Mouse (Mus musculus) embryonic facial prominence, embryonic 15.5 days (tissue): ENCODE measurements at regions not wholly inside any gene's neighbourhood (a gene's known extent, or its start where the extent isn't known, plus 50 kb on each side); places are given as distances from the start of the nearest gene placed in this dataset.
"Not testable (repeated sequence)": the region's sequence is repeated elsewhere in the genome, so short reads cannot be mapped to it uniquely, and the experiment has no call there.

ENCODE experiments used
- ATAC-seq: fragments of 200-750 bp; cut with Nextera tagmentation; 2 replicates; pipeline ENCODE4 v1.8.0; 2017; ENCODE audit warnings: low read depth, moderate TSS enrichment; ENCODE audit not compliant: insufficient number of reproducible peaks, low FRiP score, low TSS enrichment
- H3K27ac ChIP-seq: fragments of 300-500 bp; sonication (generic); replicated peaks from 2 replicates; pipeline ENCODE4 v1.5.1; 2015; ENCODE audit warnings: mild to moderate bottlenecking, inconsistent platforms
- H3K27me3 ChIP-seq: fragments of 300-500 bp; sonication (generic); 2 replicates; pipeline ENCODE4 v1.6.1; 2015; ENCODE audit warnings: inconsistent platforms
- H3K36me3 ChIP-seq: fragments of 300-500 bp; sonication (generic); 2 replicates; pipeline ENCODE4 v1.6.1; 2015; ENCODE audit warnings: mild to moderate bottlenecking, inconsistent platforms
- H3K4me1 ChIP-seq: fragments of 300-500 bp; sonication (generic); 2 replicates; pipeline ENCODE4 v1.6.1; 2015; ENCODE audit warnings: inconsistent platforms
- H3K4me2 ChIP-seq: fragments of 300-500 bp; sonication (generic); replicated peaks from 2 replicates; pipeline ENCODE4 v1.6.1; 2015; ENCODE audit warnings: mild to moderate bottlenecking, inconsistent platforms
- H3K4me3 ChIP-seq: fragments of 300-500 bp; sonication (generic); replicated peaks from 2 replicates; pipeline ENCODE4 v1.5.1; 2015; ENCODE audit warnings: mild to moderate bottlenecking, inconsistent platforms
- H3K9ac ChIP-seq: fragments of 300-500 bp; sonication (generic); 2 replicates; pipeline ENCODE4 v1.6.1; 2015; ENCODE audit warnings: inconsistent platforms
- H3K9me3 ChIP-seq: fragments of 300-500 bp; sonication (generic); replicated peaks from 2 replicates; pipeline ENCODE4 v1.6.1; 2016; ENCODE audit warnings: inconsistent platforms
- WGBS: fragments of 180-500 bp; shearing (Covaris S2); methylation state at CpG from one replicate; pipeline ENCODE4 v1.1.7; 2015; 5-methylcytosine and 5-hydroxymethylcytosine counted together

DNA sequence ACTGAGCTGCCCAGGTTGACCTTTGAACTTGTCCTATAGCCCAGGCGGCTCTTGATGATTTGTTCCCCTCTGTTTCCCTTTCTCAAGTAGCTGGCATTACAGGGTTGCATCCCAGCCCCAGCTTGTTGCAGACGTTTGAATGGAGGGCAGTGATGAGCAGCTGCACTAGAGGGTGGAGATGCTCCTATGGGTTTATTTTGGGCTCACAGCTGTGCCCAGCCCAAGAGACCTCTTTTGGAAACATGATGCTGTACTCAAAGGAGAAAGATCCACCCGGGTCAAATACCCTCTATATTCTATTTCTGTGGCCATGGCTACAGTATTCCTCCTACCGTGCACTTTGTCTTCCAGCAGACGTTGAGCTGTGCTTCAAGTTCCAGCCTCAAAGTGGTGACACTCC is 109.0 kb upstream of the Shb start:
- ATAC-seq = no peak
- 48% methylated on average over 5 of the region's 5 CpGs for WGBS
- H3K9me3 ChIP-seq = no peaks in the 10 kb centered on the region
- no peaks in the 10 kb centered on the region for H3K36me3 ChIP-seq
- no peak overlapping the region for H3K9ac ChIP-seq
- no peak overlapping the region for H3K4me2 ChIP-seq
- no peak overlapping the region for H3K4me3 ChIP-seq
- no peaks in the 10 kb centered on the region for H3K4me1 ChIP-seq
- no peaks in the 10 kb centered on the region for H3K27me3 ChIP-seq
- no peak overlapping the region; the same call in 1 of the 2 replicates for H3K27ac ChIP-seq

DNA sequence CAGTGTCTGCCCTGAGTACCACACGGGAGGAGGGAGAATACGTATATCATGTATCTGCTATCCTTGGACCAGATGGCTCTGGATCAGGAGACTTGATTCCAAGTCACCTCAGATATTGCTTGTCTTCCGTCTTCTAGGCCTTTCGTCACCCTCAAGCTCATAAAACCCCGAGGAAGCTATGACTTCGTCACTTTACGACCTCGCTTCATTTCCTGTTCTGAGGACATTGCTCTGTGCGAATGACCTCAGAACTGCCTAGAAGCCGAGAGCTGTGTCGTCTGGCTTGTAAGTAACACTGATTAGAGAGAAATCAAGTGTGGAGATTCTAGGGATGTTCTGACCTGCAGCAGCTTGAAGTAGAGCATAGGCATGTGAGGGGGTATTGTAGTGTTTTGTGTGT is 108.4 kb upstream of the Shb start:
- 57% methylated on average over 11 of the region's 11 CpGs for WGBS
- Histone ChIP-seq H3K9ac (no peak overlapping the region), H3K27me3 (no peaks in the 10 kb centered on the region), H3K27ac (no peak overlapping the region), H3K36me3 (no peaks in the 10 kb centered on the region), H3K9me3 (no peaks in the 10 kb centered on the region), H3K4me3 (no peak overlapping the region), H3K4me1 (no peaks in the 10 kb centered on the region), H3K4me2 (no peak overlapping the region)
- ATAC-seq = no peak

DNA sequence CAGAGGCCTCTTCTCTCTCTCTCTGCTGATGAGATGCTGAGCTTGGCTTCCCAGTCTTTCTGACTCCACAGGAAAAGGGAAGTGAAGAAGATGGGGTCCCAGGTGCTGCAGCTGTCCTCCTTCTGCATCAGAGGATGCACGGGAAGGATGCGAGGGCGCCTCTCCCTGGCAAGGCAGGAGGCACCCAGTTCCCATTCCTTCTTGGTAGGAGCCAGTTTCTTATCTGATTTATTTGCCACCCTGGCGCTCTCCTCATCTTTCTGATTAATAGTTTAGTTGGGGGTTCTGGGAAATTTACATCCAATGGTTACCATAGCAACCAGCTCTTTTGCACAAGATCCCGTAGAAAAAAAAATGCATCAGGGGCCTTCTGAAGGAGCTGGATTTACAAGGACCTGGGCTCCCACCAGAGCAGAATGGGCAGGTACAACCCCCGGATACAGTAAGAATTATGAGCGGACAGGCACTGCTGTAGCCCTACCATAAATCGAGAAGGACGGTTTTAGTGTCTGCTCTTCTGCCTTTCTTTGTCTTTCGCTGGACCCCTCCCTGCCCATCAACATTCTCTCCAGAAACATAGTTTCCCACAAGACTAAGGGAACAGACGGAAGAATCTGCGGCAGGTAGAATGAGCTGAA is 107.2 kb upstream of the Shb start:
- H3K4me1 ChIP-seq = no peaks in the 10 kb centered on the region
- no peak for ATAC-seq
- H3K27ac ChIP-seq = no peak overlapping the region
- no peak overlapping the region for H3K9ac ChIP-seq
- H3K4me2 ChIP-seq = no peak overlapping the region
- H3K27me3 ChIP-seq = no peaks in the 10 kb centered on the region
- H3K4me3 ChIP-seq = no peak overlapping the region
- no peaks in the 10 kb centered on the region for H3K36me3 ChIP-seq
- no peaks in the 10 kb centered on the region for H3K9me3 ChIP-seq
- 84% methylated on average over 12 of the region's 12 CpGs for WGBS

DNA sequence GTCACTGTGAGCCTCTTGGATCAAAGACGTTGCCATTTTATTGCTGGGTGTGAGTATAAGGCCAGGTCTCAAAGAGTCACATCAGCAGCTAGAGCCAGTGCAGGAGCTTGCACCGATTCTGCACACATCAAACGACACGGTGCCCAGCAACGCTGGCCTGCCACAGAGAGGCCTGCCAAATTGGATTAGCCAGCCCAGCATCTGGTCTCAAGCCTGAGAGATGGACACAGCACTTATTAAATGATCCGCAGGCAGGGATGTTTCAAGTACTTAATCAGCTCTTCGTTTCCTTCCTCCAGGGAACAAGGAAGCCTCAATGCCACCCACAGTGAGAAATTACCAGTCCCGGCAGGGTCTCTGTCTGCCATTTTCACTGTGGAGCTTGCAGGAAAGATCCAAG is 106.1 kb upstream of the Shb start:
- Histone ChIP-seq H3K4me2 (no peak overlapping the region), H3K9me3 (no peaks in the 10 kb centered on the region), H3K27me3 (no peaks in the 10 kb centered on the region), H3K4me1 (no peaks in the 10 kb centered on the region), H3K36me3 (no peaks in the 10 kb centered on the region), H3K4me3 (no peak overlapping the region), H3K9ac (no peak overlapping the region), H3K27ac (no peak overlapping the region)
- ATAC-seq = no peak
- 37% methylated on average over 8 of the region's 8 CpGs for WGBS

DNA sequence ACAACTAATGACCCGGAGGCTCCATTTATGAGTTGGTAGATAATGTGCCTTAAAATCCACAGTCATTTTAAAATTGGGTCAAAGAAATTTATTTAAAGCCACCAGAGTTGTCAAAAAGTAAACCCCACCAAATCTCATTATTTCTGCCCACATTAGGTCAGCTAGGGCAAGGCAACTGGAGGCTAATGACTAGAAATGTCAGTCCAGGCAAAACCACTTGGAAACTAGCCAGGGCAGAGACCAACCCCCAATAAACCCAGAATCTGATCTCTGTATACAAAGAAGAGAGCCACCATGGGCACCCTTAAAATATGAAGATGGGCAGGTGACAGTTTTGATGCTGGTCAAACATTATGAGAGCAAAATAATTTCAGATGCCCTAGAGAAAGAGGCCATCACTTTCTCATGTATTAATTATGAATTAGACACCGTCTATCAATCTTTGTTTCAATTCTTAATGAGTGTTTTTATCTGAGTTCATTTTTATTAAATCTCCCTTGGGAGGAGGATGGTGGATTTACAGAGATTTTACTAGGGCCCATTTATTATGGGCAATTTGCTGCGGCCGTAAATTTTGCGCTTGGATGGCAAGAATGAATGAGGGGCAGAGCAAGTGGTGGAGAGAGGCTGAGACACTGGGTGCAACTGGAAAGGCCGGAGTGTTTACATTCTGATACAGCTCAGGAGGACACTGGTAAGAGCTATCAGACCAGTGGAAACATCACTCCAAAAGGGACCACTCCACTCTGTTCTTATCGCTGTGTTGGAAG is 99.2 kb upstream of the Shb start:
- ATAC-seq = no peak
- no peak overlapping the region for H3K4me3 ChIP-seq
- H3K4me1 ChIP-seq = no peaks in the 10 kb centered on the region
- H3K27me3 ChIP-seq = no peaks in the 10 kb centered on the region
- no peak overlapping the region for H3K4me2 ChIP-seq
- 73% methylated on average over 7 of the region's 7 CpGs for whole genome bisulfite sequencing
- H3K36me3 ChIP-seq = no peaks in the 10 kb centered on the region
- no peak overlapping the region for H3K27ac ChIP-seq
- no peaks in the 10 kb centered on the region for H3K9me3 ChIP-seq
- no peak overlapping the region for H3K9ac ChIP-seq

DNA sequence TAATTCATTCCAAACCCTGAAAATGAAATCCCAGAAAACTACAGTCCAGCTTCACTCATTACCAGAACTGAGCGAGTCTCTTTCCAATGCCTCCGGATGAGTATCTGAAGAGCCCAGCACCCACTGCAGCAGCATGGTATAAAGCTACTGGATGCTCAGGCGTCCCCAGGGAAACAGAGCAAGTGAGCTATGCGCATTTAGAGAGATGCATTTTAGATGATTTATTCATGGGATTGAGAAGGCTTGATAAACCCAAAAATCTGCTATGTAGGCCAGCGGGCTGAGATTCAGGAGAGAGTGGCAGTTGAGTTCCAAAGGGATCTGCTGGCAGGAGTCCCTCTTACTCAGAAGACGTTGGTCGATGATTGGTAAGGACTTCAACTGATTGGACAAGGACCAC is 93.4 kb upstream of the Shb start:
- Histone ChIP-seq H3K4me1 (no peaks in the 10 kb centered on the region), H3K27ac (no peak overlapping the region), H3K9ac (no peak overlapping the region), H3K27me3 (no peaks in the 10 kb centered on the region), H3K4me2 (no peak overlapping the region), H3K36me3 (no peaks in the 10 kb centered on the region), H3K4me3 (no peak overlapping the region), H3K9me3 (no peaks in the 10 kb centered on the region)
- ATAC-seq = no peak
- WGBS = 83% methylated on average over 7 of the region's 7 CpGs

DNA sequence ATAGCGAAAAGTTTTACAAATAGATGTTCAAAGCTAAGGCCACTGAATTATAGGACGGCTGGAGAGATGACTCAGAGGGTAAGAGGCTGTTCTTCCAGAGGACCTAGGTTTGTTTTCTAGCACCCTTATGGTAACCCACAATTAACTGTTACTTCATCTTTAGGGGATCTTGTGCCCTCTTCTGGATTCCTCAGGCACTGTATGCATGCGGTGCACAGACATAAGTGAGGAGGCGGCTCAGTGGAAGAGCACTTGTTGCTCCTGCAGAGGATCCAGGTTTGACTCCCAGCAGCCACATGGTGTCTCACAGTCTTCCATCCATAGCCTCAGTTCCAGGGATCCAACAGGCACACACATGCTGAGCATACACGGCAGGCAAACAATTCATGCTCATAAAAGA is 89.7 kb upstream of the Shb start:
- H3K4me3 ChIP-seq = no peak overlapping the region
- no peaks in the 10 kb centered on the region for H3K36me3 ChIP-seq
- no peak overlapping the region for H3K27ac ChIP-seq
- ATAC-seq = no peak
- H3K9me3 ChIP-seq = no peaks in the 10 kb centered on the region
- 0 out of 2 replicates have a peak, but pooled peaks cover 5% of the 10 kb centered on the region for H3K4me1 ChIP-seq
- WGBS = 89% methylated on average over 5 of the region's 5 CpGs
- H3K9ac ChIP-seq = no peak overlapping the region
- no peak overlapping the region for H3K4me2 ChIP-seq
- H3K27me3 ChIP-seq = no peaks in the 10 kb centered on the region

DNA sequence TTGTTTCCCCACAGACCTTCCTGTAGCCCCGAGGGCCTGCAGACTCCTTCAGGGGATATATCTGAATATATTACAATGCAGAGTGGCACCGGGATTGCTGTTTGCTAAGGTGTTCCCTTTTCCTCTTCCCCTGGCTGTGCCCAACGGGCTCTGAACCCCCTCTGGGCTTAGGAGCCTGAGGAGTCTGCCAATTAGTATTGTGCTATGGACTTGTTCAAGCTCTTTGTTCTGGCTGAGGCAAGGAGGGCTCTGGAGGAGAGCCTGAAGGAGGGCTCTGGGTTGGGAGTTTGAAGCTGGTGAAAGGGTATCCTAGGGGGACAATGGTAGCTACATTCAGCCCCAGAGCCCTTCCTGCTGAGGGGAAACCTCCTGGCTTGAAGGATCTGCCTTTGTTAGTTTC is 84.9 kb upstream of the Shb start:
- WGBS = 15% methylated on average over 3 of the region's 3 CpGs
- no peaks in the 10 kb centered on the region for H3K27me3 ChIP-seq
- H3K9me3 ChIP-seq = no peaks in the 10 kb centered on the region
- H3K36me3 ChIP-seq = no peaks in the 10 kb centered on the region
- no peak for ATAC-seq
- no peak overlapping the region for H3K4me3 ChIP-seq
- no peak overlapping the region for H3K9ac ChIP-seq
- no peak overlapping the region for H3K4me2 ChIP-seq
- no peak overlapping the region for H3K27ac ChIP-seq
- H3K4me1 ChIP-seq = 0 out of 2 replicates have a peak, but pooled peaks cover 10% of the 10 kb centered on the region

DNA sequence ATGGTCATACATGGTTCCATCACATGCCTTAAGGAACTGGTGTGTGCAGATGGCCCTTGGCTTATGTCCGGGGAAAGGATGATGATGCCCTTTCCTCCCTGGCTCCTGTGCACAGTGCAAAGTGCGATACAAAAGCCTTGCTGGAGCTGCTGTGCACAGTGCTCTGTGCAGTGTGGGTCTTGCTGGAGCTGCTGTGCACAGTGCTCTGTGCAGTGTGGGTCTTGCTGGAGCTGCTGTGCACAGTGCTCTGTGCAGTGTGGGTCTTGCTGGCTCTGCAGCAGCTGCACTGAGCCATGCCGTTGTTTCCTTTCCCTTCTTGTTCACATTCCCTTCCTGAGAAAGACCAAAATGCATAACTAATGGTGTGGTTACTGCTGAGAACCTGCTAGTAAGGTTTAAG is 81.2 kb upstream of the Shb start:
- H3K9me3 ChIP-seq, H3K27ac ChIP-seq, H3K4me3 ChIP-seq, H3K9ac ChIP-seq, H3K4me1 ChIP-seq, H3K4me2 ChIP-seq, H3K27me3 ChIP-seq, ATAC-seq, H3K36me3 ChIP-seq: not testable (repeated sequence)
- WGBS = 61% methylated on average over 3 of the region's 3 CpGs

DNA sequence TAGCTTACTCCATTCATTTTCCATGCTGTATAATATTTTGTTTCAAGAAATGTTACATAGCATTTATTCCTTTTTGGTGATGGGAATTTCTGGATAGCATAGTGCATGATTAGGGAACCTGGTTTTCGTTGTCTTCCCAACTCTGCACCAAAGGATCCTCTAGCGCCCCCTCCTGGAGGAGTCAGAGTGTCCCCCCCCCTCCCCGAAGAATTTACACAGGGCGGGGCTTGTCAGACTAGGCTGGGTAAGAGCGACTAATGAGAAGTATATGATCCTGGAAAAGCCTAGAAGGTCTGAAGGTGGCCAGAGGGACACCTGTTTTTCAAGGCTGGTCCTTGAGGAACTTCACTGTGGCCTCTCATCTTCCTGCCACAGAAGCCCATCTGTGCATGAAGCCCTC is 79.9 kb upstream of the Shb start:
- no peak for ATAC-seq

DNA sequence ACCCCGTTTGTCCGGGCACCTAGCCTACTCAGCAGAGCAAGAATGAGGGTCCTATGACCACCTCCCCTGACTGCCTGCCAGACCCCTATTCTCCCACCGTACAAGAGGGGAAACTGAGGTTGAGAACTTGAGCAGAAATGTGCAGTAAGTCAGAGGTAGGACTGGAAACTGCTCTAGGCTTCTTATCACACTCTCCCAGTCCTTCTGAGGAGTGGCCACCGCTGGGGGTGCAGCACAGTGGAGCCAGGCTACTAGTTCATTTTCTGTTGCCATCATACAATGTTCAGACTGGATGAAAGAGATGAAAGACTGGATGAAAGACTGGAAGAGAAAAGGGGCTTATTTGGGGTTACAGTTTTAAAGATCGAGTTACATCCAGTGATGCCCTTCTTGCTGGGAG is 78.7 kb upstream of the Shb start:
- Histone ChIP-seq H3K4me3 (no peak overlapping the region), H3K27me3 (no peaks in the 10 kb centered on the region), H3K4me1 (no peaks in the 10 kb centered on the region), H3K9ac (no peak overlapping the region), H3K27ac (no peak overlapping the region), H3K4me2 (no peak overlapping the region), H3K9me3 (no peaks in the 10 kb centered on the region), H3K36me3 (no peaks in the 10 kb centered on the region)
- ATAC-seq = no peak
- 83% methylated on average over 5 of the region's 5 CpGs for WGBS

More for the DNA sequence above, 79.9 kb upstream of the Shb start:
- no peaks in the 10 kb centered on the region for H3K9me3 ChIP-seq
- no peak overlapping the region for H3K4me2 ChIP-seq
- 46% methylated on average over 5 of the region's 5 CpGs for WGBS
- no peak overlapping the region for H3K4me3 ChIP-seq
- H3K27ac ChIP-seq = no peak overlapping the region
- 0 out of 2 replicates have a peak, but pooled peaks cover 5% of the 10 kb centered on the region for H3K4me1 ChIP-seq
- H3K27me3 ChIP-seq = no peaks in the 10 kb centered on the region
- no peak overlapping the region for H3K9ac ChIP-seq
- no peaks in the 10 kb centered on the region for H3K36me3 ChIP-seq

DNA sequence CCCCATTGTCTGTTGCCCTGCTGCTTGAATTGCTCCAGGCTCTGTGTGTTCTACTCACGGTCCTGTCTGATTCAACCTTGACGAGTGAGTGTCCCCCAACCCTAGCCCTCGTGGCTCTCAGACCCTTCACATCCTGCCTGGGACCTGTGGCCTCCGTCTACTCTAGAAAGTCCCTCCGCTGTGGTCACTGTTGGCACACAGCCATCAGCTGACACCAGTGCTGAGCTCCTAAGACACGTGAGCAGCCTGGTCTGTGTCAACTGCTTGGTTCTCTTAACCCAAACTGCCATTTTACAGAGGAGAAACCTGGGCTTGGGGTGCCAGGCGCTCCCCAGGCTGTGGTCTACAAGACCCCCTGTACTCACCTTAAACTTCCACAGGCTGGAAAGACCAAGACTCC is 74.3 kb upstream of the Shb start:
- Histone ChIP-seq H3K36me3 (no peaks in the 10 kb centered on the region), H3K9me3 (no peaks in the 10 kb centered on the region), H3K27me3 (no peaks in the 10 kb centered on the region), H3K27ac (no peak overlapping the region), H3K4me1 (no peaks in the 10 kb centered on the region), H3K4me3 (no peak overlapping the region), H3K4me2 (no peak overlapping the region), H3K9ac (no peak overlapping the region)
- ATAC-seq = no peak
- WGBS = 55% methylated on average over 7 of the region's 7 CpGs
